Mouse (Mus musculus): ENCODE data around the gene Supt5.

Gene Supt5

DNA sequence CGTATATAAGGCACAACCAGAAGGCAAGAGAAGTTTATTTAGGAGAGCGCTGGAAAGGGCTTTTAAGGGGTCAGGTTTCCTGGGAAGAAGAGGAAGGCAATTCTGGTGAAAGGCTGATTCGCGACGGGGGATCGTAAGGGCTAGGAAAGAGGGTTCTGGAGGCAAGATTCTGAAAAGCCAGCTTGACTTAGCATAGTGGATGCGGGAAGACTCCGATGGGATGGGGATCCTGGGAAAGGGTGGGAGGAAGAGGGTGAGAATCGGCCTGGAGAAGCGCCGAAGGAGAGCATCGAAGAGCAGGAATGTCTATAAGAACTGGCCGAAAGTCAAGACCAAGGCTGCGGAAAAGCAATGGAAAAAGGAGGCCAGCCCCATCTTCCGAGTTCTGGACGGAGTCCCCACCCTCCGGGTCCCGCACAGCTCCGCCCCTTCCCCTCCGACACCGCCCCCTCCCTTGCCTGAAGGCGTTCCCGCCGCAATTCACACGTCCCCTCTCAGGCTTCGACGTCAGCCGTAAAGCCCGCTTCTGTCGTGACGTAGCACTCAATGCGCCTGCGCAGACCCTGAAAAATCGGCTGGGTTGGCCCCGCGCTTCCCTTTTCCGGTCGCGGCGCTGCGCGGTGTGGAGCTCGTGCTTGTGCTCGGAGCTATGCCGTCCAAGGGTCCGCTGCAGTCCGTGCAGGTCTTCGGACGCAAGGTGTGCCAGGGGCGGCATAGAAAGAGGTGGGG lies 11.8 kb upstream of the Supt5 start, which contains the start of gene Rps16:
TSS of gene Rps16 (plus strand) at position 498 of the 729 bp plus-strand sequence.
- peak; percentile 96 for DNase-seq

DNA sequence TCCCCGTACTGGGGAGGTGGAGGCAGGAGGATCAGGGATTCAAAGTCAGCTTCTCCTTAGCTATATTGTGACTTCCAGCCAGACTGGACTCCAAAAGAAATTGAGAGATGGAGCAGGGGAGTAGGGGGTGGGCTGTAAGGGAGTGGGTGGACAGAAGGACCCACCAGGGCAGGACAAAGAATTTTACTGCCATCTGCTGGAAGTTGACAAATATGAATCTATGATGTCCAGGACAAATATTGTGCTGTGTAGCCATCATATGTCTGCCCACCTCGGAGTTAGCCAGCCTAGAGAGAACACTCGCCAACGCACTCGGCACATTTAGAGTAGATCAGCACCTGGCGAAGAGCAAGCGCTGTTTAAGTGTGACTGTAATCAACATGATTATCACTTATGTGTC lies 10.1 kb upstream of the Supt5 start:
- no peak for DNase-seq

DNA sequence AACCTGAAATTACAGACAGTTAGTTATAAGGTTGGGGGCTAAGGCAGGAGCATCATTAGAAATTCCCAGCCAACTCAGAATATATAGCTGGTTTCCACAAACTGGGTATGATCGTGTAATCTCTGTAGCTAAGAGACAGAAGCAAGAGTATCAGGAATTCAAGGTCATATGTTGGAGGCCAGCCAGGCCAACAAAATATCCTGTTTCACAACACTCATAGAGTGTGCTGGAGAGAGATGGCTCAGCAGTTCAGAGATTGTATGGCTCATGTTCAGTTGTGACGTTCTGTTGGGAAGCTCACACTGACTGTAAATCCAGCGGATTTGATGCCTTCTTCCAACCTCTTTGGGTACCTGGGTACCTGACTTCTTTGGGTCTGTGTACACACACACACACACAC lies 9.2 kb upstream of the Supt5 start:
- no peak for DNase-seq

DNA sequence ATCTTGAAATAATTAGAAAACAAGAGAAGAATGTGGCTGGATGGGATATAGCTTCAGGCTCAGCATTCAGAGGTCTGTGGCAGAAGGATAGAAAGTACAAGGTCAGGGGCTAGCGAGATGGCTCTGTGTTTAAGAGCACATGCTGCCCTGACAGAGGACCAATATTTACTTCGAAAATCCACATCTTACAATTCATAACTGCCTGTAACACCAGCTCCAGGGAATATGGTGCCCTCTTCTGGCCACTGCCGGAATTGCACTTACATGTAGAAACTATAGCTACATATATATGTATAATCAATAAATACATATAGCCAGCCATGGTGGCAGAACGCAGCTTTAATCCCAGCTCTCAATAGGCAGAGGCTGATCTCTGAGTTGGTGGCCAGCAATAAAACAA lies 6.1 kb upstream of the Supt5 start:
- DNase-seq, result no peak

DNA sequence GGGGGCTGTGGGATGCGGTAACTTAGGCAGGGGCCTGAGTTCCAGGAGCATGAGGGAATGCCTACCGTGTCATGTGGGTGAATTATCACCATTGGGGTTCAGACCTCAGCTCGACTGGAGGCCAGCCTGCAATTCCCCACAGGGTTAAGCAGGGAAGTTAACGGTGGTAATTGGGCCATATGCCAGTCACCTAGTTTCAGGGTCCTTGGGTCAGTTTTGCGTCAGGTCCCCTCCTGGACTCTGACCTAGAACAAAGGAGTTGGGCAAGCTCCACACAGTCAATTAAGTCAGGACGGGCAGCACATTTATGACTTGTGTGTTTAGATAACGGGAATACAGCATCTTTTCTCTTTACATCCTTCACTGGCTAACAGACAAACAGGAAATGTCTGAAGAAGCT lies 2.8 kb upstream of the Supt5 start:
- DNase-seq, result no peak

DNA sequence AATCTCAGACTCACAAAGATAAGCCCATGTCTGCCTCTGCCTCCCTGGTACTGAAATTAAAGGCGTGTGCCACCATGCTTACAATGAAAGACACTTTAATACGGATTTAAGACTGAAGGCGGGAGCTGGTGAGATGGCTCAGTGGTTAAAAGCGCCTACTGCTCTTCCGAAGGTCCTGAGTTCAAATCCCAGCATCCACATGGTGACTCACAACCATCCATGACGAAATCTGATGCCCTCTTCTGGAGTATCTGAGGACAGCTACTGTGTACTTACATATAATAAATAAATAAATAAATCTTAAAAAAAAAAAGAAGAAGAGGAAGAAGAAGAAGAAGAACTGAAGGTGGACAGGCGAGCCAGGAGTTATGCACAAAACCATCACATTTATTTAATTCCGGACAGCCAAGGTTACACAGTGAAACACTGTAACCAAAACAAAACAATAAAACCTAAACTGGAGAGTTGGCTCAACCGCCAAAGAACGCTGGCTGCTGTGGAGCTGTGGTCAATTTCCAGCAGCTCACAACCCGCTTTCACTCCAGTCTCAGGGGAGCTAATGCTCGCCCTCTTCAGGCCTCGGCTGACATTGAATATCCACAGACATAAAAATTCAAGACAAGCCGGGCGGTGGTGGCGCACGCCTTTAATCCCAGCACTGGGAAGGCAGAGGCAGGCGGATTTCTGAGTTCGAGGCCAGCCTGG lies 819 bp upstream of the Supt5 start:
- peak; percentile 42 for DNase-seq

DNA sequence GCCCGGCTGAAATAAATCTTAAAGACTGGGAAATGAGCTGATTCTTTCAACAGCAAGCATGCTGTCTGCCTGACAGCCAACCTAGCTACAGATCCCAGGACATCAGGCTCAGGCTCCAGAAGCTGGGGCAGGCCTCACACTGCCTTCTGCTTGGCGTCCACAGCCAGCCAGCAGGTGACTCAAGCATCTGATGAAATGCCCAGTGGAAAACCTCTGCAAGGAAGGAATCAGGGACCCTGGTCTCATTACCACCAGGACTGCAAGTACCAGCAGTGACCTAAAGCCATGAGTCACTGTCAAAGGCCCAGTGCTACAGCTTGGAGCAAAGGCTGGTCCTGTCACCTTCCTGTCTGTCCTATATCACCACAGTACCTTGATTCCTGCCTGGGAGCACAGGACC lies 3.1 kb downstream of the Supt5 start:
- no peak for DNase-seq

DNA sequence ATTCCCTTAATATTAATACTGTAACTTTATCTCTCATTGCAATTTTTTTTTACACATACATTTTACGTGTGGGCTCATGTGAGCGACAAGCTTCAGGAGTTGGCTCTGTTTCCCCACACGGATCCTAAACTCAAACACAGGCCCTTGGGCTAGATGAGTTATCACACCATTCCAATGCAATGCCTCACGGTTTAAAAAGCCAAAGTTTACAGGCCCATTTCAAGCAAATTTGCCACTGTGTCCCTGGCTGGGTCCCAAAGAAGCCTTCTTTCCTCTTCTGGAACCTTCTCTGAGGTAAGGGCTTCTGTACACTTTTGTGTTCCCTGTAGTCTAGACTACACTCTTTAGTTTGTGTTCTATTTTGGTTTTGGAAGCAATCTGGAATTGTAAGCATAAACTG lies 4.0 kb downstream of the Supt5 start:
- DNase-seq, result no peak

DNA sequence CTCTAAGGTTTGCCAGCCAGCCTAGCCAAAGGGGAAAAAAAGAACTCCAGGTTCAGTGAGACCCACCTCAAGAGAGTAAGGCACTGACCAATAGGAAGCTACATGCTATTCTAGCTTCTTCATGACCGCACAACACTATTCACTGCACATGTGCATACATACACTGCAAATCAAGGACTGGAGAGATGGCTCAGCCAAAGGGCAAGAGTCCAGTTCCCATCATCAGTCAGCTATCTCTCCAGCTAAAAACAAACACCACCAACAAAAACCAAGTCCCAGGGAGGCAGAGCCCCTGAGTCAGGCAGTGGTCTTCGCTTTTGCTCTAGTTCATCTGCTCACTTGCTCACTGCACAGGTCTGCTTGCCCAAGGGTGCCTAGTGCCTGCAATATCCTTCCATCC lies 10.3 kb downstream of the Supt5 start:
- no peak for DNase-seq

DNA sequence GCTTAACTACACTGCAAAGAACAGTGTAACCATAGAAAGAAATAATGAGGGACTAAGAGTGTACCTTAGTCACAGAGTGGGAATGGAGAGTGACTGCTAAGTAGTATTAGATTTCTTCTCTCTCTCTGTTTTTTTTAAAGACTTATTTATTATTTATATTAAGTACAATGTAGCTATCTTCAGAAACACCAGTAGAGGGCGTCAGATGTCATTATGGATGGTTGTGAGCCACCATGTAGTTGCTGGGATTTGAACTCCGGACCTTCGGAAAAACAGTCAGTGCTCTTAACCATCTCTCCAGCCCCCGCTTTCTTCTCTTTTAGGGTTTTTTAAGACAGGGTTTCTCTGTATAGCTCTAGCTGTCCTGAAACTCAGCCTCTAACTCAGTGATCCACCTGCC lies 12.1 kb downstream of the Supt5 start:
- DNase-seq, result no peak

DNA sequence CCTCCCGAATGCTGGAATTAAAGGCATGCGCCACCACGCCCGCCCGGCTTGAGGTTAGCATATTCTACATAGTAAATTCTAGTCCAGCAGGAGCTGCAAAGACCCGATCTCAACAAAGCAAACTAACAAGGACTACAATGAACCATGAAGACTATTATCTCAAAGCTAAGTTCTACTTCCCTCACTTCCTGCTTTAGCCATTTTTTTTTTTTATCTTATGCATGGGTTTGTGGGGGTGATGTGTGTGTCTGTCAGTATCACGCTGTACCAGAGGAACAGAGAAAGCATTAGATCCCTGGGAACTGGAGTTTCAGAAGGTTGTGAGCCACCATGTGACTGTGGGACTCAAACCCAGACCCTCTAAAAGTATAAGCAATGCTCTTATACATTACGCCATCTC lies 13.3 kb downstream of the Supt5 start:
- no peak for DNase-seq

DNA sequence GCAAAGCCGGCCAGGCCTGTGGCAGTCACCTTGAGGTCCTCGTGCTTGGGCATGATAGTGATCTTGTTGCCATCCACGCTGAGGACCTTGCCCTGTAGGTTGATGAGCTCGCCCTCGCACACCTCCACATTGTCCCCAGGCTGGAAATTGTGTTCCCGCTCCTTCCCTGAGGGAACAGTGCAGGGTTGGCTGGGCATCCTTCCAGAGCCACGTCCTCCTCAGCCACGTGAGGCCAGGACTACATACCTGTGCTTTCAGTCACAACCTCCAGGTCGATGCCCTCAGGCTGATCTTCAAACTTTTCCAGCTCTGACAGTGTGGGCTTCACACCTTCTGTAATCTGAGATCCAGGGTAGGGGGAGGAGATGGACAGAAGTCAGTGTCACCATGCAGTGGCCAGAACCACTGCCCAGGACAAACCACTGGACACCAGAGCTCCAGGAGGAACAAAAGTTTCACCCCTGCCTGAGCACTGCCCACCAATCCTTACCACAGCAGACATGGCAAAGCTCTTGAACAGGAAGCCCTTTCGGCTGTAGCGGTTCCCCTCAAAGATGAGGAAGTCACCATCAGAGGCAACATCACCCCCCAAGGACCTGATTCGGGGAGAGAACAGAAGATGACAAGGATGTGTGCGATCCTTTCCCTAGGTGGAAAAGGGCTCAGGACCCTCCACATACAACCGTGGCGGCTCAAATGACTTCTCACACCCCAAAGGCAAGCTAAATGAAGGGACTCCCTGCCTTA lies 16.4 kb downstream of the Supt5 start:
- DNase-seq, result no peak

DNA sequence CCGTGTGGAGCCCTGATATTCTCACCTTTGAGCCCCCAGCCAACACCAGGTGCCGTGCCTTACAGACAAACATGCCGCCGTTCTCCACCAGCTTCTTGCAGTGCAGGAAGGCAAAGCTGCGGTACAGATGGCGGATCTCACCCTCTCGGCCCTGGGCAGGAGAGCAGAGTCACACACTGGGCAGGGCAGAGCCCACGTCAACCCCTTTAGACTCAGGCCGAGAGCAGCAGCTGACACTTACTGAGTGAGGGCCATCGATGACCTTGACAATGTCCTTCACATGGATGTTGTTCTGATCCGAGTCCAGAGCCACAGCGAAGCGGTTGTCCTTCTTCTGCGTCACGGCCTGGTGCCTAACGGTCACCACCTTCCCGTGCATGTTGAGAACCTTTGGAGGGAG lies 19.8 kb downstream of the Supt5 start:
- DNase-seq, result no peak

DNA sequence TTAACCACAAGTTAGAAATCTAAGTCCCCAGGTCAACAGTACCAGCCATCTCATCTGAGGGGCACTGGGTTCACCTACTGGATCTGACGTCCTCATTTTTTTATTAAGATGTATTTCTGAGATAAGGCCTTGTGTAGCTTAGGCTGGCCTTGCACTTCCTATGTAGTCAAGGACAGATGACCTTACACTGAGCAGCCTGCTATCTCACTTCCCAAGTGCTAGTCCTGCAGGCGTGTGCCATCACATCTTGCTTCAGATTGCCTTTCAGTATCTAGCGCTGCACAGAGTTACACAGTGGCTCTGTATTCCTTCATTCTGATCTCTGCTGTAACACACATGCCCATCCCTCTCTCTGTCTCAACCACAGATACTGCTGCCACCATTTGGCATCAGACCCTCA lies 20.5 kb downstream of the Supt5 start:
- no peak for DNase-seq

DNA sequence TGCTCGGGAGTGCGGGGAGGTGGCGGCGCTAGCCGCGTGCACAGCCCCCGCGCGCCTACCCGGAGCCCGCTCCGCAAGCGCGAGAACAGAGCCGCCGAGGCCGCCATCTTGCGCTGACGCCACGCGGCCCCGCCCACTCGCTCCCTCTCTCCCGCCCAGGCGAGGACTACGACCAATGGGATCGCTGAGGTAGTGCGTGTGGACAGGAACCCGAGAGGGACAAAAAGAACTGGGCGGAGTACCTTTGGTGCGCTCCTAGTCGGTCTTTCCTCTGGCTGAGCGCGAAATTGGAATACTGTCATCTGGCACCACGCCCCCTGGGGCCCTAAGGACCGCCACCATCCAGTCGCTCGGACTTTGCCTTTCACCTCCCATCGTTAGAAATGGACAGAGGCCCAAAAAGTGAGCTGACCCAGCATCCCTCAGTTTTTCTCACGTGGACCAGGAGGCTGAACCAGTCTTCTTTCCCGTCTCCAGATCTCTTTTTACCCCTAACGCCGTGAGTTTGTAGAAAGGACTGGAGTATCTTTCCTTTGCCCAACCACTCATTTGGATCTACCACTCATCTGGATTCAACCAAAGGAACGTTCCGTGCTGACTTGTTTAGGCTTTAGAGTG lies 26.5 kb downstream of the Supt5 start, which contains the start of gene Timm50:
TSS of gene Timm50 (minus strand) at position 147 of the 618 bp plus-strand sequence.
- DNase-seq, result peak; percentile 97

DNA sequence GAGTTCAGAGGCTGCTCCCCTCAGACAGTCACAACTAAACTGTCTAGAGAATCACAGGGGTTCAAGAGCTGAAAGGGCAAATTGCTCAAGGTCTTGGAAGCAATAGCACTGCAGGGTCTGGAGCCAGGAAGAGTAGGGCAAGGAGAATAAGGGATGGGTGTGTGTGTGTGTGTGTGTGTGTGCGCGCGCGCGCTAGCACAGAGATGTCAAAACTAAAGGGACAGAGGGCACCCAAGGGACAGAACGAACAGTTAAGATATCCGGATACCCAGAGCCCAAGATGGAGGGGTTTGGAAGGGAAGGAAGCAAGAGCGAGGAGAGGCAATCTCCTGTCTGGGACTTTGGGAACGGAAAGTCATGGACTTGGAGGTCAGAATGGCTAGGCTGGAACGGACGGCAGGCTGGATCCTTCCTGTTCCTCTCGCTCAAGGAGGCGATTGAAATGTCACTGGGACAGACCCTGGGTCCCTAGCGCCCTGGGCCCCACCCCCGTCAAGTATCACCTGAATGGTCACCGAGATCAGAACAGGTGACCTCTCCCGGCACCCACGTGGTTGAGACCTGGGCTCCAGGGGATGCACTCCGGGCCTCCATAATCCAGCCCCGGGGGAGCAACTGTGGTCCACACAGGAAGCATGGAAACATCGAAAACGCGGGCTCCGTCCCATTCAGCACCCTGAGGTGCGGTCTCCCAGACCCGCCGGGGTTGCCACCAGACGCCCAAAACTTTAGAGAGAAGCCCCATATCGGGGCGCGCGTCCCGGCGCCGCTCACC lies 27.2 kb downstream of the Supt5 start:
- DNase-seq, result no peak

DNA sequence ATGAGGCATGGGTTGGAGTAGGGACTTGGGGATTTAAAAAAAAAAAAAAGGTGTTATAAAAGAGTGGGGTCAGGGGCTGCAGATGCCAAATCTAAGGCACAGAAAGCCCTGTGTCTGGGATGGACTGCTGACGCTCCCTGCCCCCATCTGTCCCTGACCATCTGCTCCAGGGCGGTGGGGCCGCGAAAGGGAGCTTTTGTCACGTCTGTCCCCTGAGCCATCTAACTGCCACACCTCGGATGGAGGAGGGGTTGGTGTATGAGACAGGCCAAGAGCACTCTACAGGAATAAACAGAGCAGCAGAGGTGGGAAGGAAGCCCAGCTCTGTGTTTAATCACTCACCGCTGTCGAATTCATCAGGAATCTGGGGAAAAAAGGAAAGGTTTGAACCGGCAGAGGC lies 28.8 kb downstream of the Supt5 start:
- DNase-seq, result no peak

DNA sequence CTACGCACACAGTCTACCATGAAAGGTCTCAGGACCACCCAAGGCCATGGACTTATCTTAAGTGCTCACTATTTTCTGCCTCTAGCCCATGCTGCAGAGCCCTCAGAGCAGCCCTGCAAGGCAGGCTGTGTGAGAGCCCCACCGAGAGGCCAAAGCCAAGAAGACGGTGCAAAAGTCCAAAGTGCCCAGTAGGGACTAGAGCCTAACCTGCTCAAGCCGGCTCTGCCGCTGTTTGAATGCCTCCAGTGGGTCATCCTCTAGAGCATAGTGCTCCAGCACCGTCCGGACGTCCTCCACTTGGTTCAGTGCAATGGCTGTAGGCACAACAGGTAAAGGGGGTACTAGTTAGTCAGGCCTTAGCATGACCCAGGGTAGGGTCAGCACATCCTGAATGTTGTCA lies 32.3 kb downstream of the Supt5 start:
- DNase-seq, result no peak

DNA sequence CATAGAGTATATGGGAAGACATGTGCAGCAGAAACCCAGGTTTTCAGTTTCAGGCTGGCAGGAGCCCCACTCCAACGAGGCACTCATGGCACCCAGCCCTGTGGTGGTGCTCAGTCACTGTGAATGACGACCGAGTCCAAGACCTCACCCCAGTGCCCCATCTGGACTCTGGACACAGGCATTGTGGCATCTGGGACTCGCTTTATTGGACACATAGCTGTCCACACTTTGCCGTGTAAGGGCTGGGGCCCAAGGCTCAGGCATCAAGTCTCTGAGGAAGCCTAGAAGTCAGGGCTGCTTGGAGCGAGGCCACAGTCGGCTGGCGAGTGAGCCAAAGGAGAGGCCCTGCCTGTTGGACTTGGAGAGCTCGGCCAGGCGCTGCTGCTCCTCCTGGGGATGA lies 32.9 kb downstream of the Supt5 start:
- no peak for DNase-seq

DNA sequence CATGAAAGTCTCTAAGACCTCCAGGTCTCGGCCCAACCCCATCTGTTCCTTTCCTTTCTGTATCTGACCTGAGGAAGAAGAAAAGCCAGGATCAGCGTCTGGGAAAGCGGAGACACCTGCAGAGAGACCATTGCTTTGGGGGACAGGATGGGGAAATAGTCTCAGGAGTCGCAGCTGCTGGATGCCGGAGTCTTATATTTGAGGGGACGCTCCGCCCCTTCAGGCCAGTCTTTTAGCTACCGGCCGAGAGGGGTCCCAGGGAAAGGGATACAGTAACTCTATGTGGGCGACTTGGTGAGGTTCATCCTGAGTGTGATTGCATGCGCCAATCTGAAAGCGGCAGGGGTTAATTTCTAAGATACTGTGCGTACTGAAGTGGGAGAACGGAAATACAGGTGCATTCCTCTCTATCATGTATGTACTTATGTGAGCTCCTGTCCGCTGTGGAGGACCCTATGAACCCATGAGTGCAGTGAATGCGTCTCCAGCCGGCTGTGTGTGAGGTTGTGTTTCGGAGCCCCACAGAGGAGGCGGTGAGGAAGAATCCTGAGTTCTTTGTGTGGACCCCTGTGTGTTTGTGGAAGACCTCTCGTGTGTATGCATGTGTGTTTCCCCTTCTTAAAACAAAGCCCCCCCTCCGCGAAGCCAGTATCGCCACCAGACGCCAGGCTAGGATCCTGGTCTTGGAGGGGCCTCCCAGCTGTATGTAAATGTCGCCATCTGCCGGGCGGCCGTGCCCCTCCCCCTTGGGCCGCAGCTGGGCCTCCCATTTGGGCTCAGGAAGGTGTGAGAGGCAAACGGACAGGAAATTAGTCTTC lies 36.7 kb downstream of the Supt5 start, which contains the start of gene Dll3:
TSS of gene Dll3 (minus strand) at position 623 of the 818 bp plus-strand sequence.
- no peak for DNase-seq

DNA sequence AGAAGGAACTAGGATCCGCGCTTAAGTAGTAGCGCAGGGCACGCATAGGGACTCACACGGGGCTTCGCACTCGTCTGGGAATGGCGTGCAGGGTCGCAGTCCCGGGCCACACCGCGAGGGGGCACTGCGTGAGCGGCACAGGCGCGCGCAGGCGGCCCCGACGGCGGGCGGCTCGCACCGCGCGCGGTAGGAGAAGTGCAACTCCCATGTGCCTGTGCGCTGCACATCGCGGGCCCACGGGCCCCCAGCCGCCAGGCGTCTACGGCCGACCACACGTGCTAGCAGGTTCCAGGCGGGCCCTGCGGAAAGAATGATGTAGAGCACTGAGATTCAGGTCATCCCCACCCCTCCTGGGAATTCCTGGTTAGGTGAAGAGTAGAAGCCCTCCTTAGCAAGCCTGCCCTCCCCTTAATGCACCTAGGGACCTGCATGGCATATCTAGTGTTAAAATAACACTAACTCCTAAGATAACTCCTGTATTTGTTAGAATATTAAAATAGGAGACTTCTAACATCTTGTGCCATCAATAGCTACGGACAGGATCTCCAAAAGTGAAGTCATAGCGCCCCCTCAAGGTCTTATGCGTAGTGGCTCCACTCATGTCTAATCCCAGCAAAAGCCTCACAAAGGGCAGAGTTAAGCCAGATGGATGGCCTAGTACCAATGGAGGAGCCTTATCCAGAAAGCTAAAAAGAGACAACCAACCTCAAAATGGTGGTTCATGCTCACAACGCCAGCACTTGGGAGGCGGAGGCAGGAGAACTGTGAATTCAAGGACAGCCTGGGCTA lies 39.5 kb downstream of the Supt5 start:
- DNase-seq, result peak; percentile 42

Measured in layer of hippocampus, adult 9-11 months (tissue).